Mouse (Mus musculus): ENCODE measurements at regions not wholly inside any gene's neighbourhood (a gene's known extent, or its start where the extent isn't known, plus 50 kb on each side); places are given as distances from the start of the nearest gene placed in this dataset.
"Not testable (repeated sequence)": the region's sequence is repeated elsewhere in the genome, so short reads cannot be mapped to it uniquely, and the experiment has no call there.

DNA sequence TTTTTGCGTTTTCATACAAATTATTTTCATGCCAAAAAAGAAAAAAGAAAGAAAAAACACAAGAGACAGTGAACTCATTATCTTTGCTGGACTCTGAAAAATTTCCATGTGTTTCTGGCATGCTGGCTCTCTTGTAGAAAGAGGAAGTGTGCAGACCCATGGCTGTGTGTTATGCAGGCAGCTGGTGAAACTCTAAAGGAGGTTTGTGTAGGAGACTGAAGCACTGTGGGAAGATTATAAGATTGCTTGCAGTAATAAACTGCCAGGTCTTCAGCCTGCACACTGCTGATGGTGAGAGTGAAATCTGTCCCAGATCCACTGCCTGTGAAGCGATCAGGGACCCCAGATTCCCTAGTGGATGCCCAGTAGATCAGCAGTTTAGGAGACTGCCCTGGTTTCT lies 477.4 kb downstream of the Rpia start:
- TF ChIP-seq POLR2AphosphoS2 (IDR thresholded peaks at IDR 0.05; ENCODE audit: low read depth, low read length); CTCF (conservative IDR thresholded peaks at IDR 0.05 in 1 of 2, IDR thresholded peaks at IDR 0.05 in 1 of 2; ENCODE audit: low read depth in 2 of 2, low read length in 2 of 2); CHD2 (IDR thresholded peaks at IDR 0.05; ENCODE audit: low read length); HCFC1 (IDR thresholded peaks at IDR 0.05; ENCODE audit: low read depth, low read length); POLR2A (IDR thresholded peaks at IDR 0.05; ENCODE audit: low read depth, low read length); MAZ (IDR thresholded peaks at IDR 0.05; ENCODE audit: low read depth, low read length); USF1 (IDR thresholded peaks at IDR 0.05; ENCODE audit: low read depth, low read length); E2F4 (IDR thresholded peaks at IDR 0.05; ENCODE audit: insufficient replicate concordance, low read depth, low read length); USF2 (conservative IDR thresholded peaks at IDR 0.05; ENCODE audit: low read depth, low read length); TCF12 (IDR thresholded peaks at IDR 0.05; ENCODE audit: low read depth, low read length); GABPA (IDR thresholded peaks at IDR 0.05; ENCODE audit: insufficient replicate concordance, low read depth, low read length); ZC3H11A (IDR thresholded peaks at IDR 0.05; ENCODE audit: low read depth, low read length): not testable (repeated sequence)
- peak; percentile 67; the same call in 1 of the 2 replicates for TF ChIP-seq MYC (IDR thresholded peaks at IDR 0.05; ENCODE audit: low read depth, low read length)
